Mouse (Mus musculus) liver, embryonic 13.5 days (tissue): ENCODE results near the gene Nedd9. TPM values are rescaled to one million over a fixed set of nuclear protein-coding genes. Genes with fewer than 3 reads are reported as not detected.

Experiments used
- ATAC-seq: fragments of 200-750 bp; cut with Nextera tagmentation; 2 replicates; pipeline ENCODE4 v1.8.0; 2017; ENCODE audit warnings: low read depth, mild to moderate bottlenecking, moderate number of reproducible peaks, moderate library complexity
- DNase-seq: peaks from one replicate; pipeline ENCODE4 v3.0.0; 2022
- H3K27ac ChIP-seq: fragments of 300-500 bp; sonication (generic); 2 replicates; pipeline ENCODE4 v1.5.1; 2015; ENCODE audit warnings: moderate library complexity, mild to moderate bottlenecking, inconsistent platforms
- H3K27me3 ChIP-seq: fragments of 300-500 bp; sonication (generic); 2 replicates; pipeline ENCODE4 v1.6.1; 2015; ENCODE audit warnings: mild to moderate bottlenecking, inconsistent platforms
- H3K36me3 ChIP-seq: fragments of 300-500 bp; sonication (generic); 2 replicates; pipeline ENCODE4 v1.6.1; 2015; ENCODE audit warnings: mild to moderate bottlenecking, inconsistent platforms
- H3K4me1 ChIP-seq: fragments of 300-500 bp; sonication (generic); replicated peaks from 2 replicates; pipeline ENCODE4 v1.6.1; 2015; ENCODE audit warnings: inconsistent platforms
- H3K4me2 ChIP-seq: fragments of 300-500 bp; sonication (generic); 2 replicates; pipeline ENCODE4 v1.6.1; 2015; ENCODE audit warnings: inconsistent platforms, mild to moderate bottlenecking, moderate library complexity
- H3K4me3 ChIP-seq: fragments of 300-500 bp; sonication (generic); replicated peaks from 2 replicates; pipeline ENCODE4 v1.5.1; 2015; ENCODE audit warnings: mild to moderate bottlenecking, inconsistent platforms
- H3K9ac ChIP-seq: fragments of 300-500 bp; sonication (generic); 2 replicates; pipeline ENCODE4 v1.6.1; 2015; ENCODE audit warnings: mild to moderate bottlenecking, inconsistent platforms
- H3K9me3 ChIP-seq: fragments of 300-500 bp; sonication (generic); replicated peaks from 2 replicates; pipeline ENCODE4 v1.6.1; 2016; ENCODE audit warnings: inconsistent platforms
- WGBS: fragments of 180-500 bp; shearing (Covaris S2); methylation state at CpG from one replicate; pipeline ENCODE4 v1.1.7; 2015; ENCODE audit not compliant: insufficient replicate concordance; 5-methylcytosine and 5-hydroxymethylcytosine counted together
- polyA plus RNA-seq: library from polyadenylated mRNA; unstranded; fragments of >200 nt; fragmentation: Nextera tagmentation; extraction: Ambion mirVana; gene quantifications from 2 replicates; pipeline ENCODE4 v1.2.1, GENCODE M21; 2015

Gene Nedd9
- polyA plus RNA-seq, 1 experiment from 2014 or later = 1.5 TPM

DNA sequence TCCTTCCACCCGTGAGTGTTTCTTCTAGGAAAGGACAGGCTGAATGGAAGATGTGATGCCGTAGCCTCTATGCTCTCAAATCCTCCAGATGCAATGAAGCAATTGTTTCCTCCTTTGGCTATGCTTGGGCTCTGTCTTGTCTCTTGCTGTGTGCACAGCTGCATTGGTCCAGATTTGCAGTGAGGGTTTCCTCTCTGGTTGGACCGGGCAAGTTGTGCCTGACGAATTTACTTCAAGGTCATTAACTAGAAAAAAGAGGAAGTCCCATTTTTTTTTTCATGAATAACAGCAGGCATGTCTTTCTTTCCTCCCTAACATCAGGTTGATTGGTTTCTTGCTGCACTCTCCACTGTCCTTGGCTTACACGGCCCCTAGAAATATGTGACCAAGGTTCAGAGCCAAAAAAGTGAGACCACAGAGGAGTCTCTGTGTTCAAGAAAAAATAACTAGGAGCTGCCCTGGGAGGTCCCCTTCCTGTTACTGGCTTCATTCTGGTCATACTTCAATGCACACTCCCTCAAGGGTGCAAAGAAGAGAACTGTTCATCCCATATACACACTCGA, 84.6 kb downstream of the Nedd9 start:
- ATAC-seq = no peak
- no peak for DNase-seq
- H3K4me1 ChIP-seq = 0 out of 2 replicates have a peak, but pooled peaks cover 5% of the 10 kb centered on the region
- H3K27ac ChIP-seq = no peak overlapping the region
- H3K9ac ChIP-seq = no peak overlapping the region
- H3K36me3 ChIP-seq = no peaks in the 10 kb centered on the region
- H3K4me2 ChIP-seq = no peak overlapping the region
- WGBS = 27% methylated on average over 6 of the region's 6 CpGs
- H3K9me3 ChIP-seq = no peaks in the 10 kb centered on the region
- H3K27me3 ChIP-seq = no peaks in the 10 kb centered on the region
- no peak overlapping the region for H3K4me3 ChIP-seq

DNA sequence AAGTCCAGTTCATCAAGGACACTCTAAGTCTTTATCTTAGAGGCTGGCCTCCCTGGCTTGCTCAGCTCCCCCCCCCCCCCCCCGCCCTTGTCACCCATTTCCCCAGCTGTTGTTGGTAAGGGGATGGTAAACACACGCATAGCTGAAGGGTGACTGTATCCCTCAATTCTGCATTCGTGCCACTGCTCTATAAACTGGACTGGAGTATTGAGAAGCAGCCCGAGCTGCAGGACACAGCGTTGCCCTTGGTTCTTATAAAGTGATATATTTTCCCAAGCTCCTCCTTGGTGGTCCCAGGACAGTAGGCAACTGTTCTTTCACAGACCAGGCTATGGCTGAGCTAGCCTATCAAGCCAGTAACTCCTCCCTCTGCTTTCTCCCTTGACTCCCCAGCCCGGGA, 85.4 kb downstream of the Nedd9 start:
- Histone ChIP-seq H3K9me3 (no peaks in the 10 kb centered on the region), H3K4me3 (no peak overlapping the region), H3K27ac (no peak overlapping the region), H3K4me2 (no peak overlapping the region), H3K9ac (no peak overlapping the region), H3K4me1 (0 out of 2 replicates have a peak, but pooled peaks cover 5% of the 10 kb centered on the region), H3K27me3 (no peaks in the 10 kb centered on the region), H3K36me3 (no peaks in the 10 kb centered on the region)
- DNase-seq (no peak), ATAC-seq (no peak)
- WGBS = 61% methylated on average over 5 of the region's 6 CpGs

DNA sequence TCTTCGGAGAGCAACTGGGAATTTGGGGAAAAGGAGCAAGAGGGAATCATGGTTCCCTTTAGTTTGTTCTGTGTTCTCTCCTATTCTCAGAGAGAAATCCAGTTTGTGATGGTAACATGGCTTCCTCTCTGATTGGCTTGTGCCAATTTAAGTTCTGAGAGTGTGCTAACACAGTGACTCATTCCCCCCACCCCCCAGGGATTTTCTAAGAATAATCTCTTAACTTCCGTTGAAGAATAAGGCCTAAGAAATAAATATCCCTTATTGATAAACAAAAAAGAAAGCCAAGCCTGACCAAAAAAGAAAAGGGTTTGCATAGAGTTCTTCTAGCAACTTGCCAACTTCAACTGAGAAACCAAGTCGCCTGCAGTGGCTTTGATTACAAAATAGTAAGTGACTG, 86.9 kb downstream of the Nedd9 start:
- Histone ChIP-seq H3K9me3 (no peaks in the 10 kb centered on the region), H3K36me3 (no peaks in the 10 kb centered on the region), H3K9ac (no peak overlapping the region), H3K4me2 (no peak overlapping the region), H3K27ac (no peak overlapping the region), H3K4me1 (0 out of 2 replicates have a peak, but pooled peaks cover 5% of the 10 kb centered on the region), H3K4me3 (no peak overlapping the region), H3K27me3 (no peaks in the 10 kb centered on the region)
- no peak for DNase-seq
- ATAC-seq = no peak
- WGBS = 59% methylated on average over 3 of the region's 3 CpGs

- DNase-seq = no peak
- Histone ChIP-seq H3K4me3 (no peak overlapping the region), H3K9ac (no peak overlapping the region), H3K4me2 (no peak overlapping the region), H3K27me3 (no peaks in the 10 kb centered on the region), H3K9me3 (no peaks in the 10 kb centered on the region), H3K27ac (no peak overlapping the region), H3K4me1 (no peaks in the 10 kb centered on the region), H3K36me3 (no peaks in the 10 kb centered on the region)
- no peak for ATAC-seq
- 70% methylated on average over 2 of the region's 2 CpGs for WGBS
These were observed 95.0 kb downstream of the Nedd9 start for GRCm38 (mm10) chr13:41392191-41392590.

GRCm38 (mm10) chr13:41390698-41391097, 96.5 kb downstream of the Nedd9 start:
- WGBS = 66% methylated on average over 2 of the region's 2 CpGs
- no peak for ATAC-seq
- Histone ChIP-seq H3K4me2 (no peak overlapping the region), H3K27me3 (no peaks in the 10 kb centered on the region), H3K9me3 (no peaks in the 10 kb centered on the region), H3K4me1 (no peaks in the 10 kb centered on the region), H3K9ac (no peak overlapping the region), H3K36me3 (no peaks in the 10 kb centered on the region), H3K27ac (no peak overlapping the region), H3K4me3 (no peak overlapping the region)
- no peak for DNase-seq

DNA sequence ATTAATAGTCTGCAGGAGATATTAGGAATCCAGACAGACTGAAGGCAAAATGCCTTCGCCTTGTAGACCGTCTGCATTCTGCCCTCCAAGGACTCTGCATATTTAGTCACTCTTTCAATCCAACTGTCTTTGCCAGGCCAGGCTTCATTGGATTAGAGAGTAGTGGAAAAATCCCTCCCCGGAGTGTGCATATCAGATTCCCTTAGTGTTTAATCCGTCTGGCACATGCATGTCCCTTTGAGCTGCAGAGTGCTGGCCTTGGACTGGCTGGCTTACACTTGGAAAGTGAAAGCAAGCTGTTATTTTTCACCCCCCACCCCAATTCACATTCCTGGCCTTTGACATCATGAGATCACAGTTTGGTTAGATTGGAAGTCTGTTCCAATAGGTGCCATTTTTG, 100.6 kb downstream of the Nedd9 start:
- Histone ChIP-seq H3K4me2 (no peak overlapping the region), H3K27me3 (no peaks in the 10 kb centered on the region), H3K9me3 (no peaks in the 10 kb centered on the region), H3K36me3 (no peaks in the 10 kb centered on the region), H3K27ac (no peak overlapping the region), H3K4me3 (no peak overlapping the region), H3K9ac (no peak overlapping the region), H3K4me1 (no peaks in the 10 kb centered on the region)
- no peak for DNase-seq
- WGBS = 60% methylated on average over 4 of the region's 4 CpGs
- ATAC-seq = no peak

DNA sequence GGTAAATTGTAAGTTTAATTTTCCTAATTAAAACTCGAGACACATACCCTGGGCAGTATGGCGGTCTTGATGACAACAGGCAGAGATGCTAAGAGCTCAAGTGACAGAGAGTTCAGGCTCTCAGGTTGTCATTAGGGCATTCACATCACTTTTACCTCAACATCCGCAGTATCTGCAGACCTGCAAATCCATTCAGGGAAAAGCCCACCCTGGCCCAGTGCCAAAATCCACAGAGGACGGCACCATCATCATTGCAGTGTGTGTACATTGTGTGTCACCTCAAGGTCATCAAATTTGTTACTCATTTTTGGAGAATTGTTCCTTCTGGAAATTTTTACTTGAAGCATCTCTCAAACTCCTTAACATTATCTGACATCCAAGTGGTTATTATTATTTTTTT, 102.3 kb downstream of the Nedd9 start:
- ATAC-seq = no peak
- Histone ChIP-seq H3K36me3 (no peaks in the 10 kb centered on the region), H3K4me2 (no peak overlapping the region), H3K9ac (no peak overlapping the region), H3K4me3 (no peak overlapping the region), H3K9me3 (no peaks in the 10 kb centered on the region), H3K27me3 (no peaks in the 10 kb centered on the region), H3K4me1 (no peaks in the 10 kb centered on the region), H3K27ac (no peak overlapping the region)
- no peak for DNase-seq
- 68% methylated on average over 4 of the region's 4 CpGs for WGBS

- no peak for ATAC-seq
- DNase-seq = no peak
- H3K4me1 ChIP-seq = no peaks in the 10 kb centered on the region
These were observed 104.5 kb downstream of the Nedd9 start for GRCm38 (mm10) chr13:41382635-41383034.

DNA sequence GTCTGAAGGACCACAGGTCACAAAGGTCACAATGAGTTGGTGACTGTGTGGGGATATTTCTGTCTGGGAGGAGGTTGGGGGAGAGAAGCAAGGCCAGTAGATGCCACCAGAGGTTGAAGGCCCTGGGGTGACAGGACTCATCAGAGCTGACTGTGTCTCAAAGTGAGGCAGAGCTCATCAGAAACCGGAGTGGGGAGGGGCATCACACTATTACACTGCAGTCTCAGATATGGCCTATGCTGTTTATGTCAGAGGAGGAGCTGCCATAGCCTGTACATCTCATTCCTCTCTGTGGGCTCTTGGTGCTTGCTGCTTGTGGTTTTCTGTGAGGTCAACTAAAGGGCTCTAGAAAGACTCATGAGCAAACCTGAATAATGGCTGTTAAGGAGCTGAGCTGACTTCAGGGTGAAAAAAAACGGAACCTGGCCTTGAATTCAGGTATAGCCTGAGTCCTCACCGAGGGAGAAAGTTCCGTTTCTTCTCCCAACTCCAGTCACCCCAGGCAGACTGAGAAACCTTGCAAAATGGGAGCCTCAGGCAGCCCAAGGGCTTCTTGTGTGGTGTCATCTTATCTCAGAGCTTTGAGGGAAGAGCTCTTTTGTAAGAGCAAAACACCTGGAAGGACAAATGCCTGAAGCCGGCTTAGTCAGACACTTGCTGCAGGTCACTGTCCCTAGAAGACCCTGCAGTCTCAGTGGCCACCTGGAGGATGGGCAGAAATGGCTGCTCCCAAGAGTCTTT, 105.2 kb downstream of the Nedd9 start:
- DNase-seq (no peak), ATAC-seq (no peak)
- Histone ChIP-seq H3K4me1 (no peaks in the 10 kb centered on the region), H3K4me2 (no peak overlapping the region), H3K27ac (no peak overlapping the region), H3K9me3 (no peaks in the 10 kb centered on the region), H3K36me3 (no peaks in the 10 kb centered on the region), H3K27me3 (no peaks in the 10 kb centered on the region), H3K4me3 (no peak overlapping the region), H3K9ac (no peak overlapping the region)
- 39% methylated on average over 5 of the region's 5 CpGs for WGBS

More at GRCm38 (mm10) chr13:41382635-41383034, 104.5 kb downstream of the Nedd9 start:
- Histone ChIP-seq H3K4me2 (no peak overlapping the region), H3K36me3 (no peaks in the 10 kb centered on the region), H3K27ac (no peak overlapping the region), H3K9me3 (no peaks in the 10 kb centered on the region), H3K4me3 (no peak overlapping the region), H3K9ac (no peak overlapping the region), H3K27me3 (no peaks in the 10 kb centered on the region)

- DNase-seq (no peak), ATAC-seq (no peak)
- Histone ChIP-seq H3K27ac (no peak overlapping the region), H3K4me1 (no peaks in the 10 kb centered on the region), H3K9ac (no peak overlapping the region), H3K4me3 (no peak overlapping the region), H3K36me3 (no peaks in the 10 kb centered on the region), H3K27me3 (no peaks in the 10 kb centered on the region), H3K9me3 (no peaks in the 10 kb centered on the region), H3K4me2 (no peak overlapping the region)
- 27% methylated on average over 7 of the region's 7 CpGs for WGBS
These were observed 105.9 kb downstream of the Nedd9 start for GRCm38 (mm10) chr13:41381041-41381805.

GRCm38 (mm10) chr13:41379951-41380465, 107.2 kb downstream of the Nedd9 start:
- Histone ChIP-seq H3K9me3 (no peaks in the 10 kb centered on the region), H3K27ac (no peak overlapping the region), H3K36me3 (no peaks in the 10 kb centered on the region), H3K9ac (no peak overlapping the region), H3K4me2 (no peak overlapping the region), H3K4me1 (no peaks in the 10 kb centered on the region), H3K27me3 (no peaks in the 10 kb centered on the region), H3K4me3 (no peak overlapping the region)
- DNase-seq (no peak), ATAC-seq (no peak)
- WGBS = 51% methylated on average over 4 of the region's 4 CpGs
